In the genomic region with DNA sequence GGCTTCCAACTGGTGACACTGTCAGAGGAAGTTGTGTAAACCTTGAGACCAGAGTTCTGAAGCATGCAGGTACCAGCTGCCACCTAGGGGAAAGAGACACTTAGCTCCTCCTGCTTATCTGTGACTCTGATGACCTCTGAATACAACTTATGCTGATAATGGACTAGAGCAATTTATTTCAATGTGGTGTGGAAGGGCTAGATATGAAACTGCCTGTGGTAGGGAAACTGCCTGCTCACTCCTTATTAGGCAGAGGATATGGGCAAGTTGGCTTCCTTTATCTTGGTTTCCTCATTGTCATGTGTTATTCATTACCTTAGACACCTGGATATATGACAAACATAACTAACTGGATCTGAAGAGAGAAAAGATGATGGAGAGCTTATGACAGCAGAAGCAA, we compare ENCODE assay signal across 1 mouse cellular context.
A peak's percentile ranks its signal among the peaks of the same experiment; 100 is the strongest.
TF ChIP-seq lines count a peak whose summit lies in the region.

No protein-coding gene starts in this region.

TF ChIP-seq in MEL, 35 proteins besides CTCF, POLR2A, EP300 and RAD21 (continued from another document):
- TF ChIP-seq JUND (IDR thresholded peaks at IDR 0.05; ENCODE audit: low read depth, low read length) (no peak), TAL1 (IDR thresholded peaks at IDR 0.05; ENCODE audit: low read length) (peak; percentile 37), ELF1 (IDR thresholded peaks at IDR 0.05; ENCODE audit: low read depth, low read length) (no peak), POLR2AphosphoS5 (IDR thresholded peaks at IDR 0.05; ENCODE audit: borderline replicate concordance, low read depth, low read length) (no peak), BHLHE40 (IDR thresholded peaks at IDR 0.05; ENCODE audit: borderline replicate concordance, low read depth, low read length) (no peak), GATA1 (IDR thresholded peaks at IDR 0.05; ENCODE audit: low read depth, low read length) (peak; percentile 90), POLR2AphosphoS2 (IDR thresholded peaks at IDR 0.05; ENCODE audit: low read length) (no peak), ZC3H11A (IDR thresholded peaks at IDR 0.05; ENCODE audit: low read depth, low read length) (no peak), NRF1 (IDR thresholded peaks at IDR 0.05; ENCODE audit: insufficient read depth, low read depth, low read length, poor library complexity, severe bottlenecking) (no peak), HCFC1 (IDR thresholded peaks at IDR 0.05; ENCODE audit: low read depth, low read length) (no peak), USF1 (IDR thresholded peaks at IDR 0.05; ENCODE audit: low read depth, low read length) (0 out of 2 replicates have a peak, but pooled peaks have one; percentile 27), E2F4 (IDR thresholded peaks at IDR 0.05; ENCODE audit: borderline replicate concordance, low read depth, low read length) (no peak), MAZ (IDR thresholded peaks at IDR 0.05; ENCODE audit: low read depth, low read length) (no peak), CHD1 (IDR thresholded peaks at IDR 0.05; ENCODE audit: low read depth, low read length) (no peak), GABPA (IDR thresholded peaks at IDR 0.05; ENCODE audit: low read depth, low read length) (0 out of 2 replicates have a peak, but pooled peaks have one; percentile 21)
TF ChIP-seq in MEL: peak in this region for 13.
